Mouse (Mus musculus): ENCODE data around the gene Neurod1. TPM values are rescaled to one million over a fixed set of nuclear protein-coding genes. Genes with fewer than 3 reads are reported as not detected.

Neurod1 gene
- polyA plus RNA-seq, 1 experiment from 2014 or later = 4.7 TPM

DNA sequence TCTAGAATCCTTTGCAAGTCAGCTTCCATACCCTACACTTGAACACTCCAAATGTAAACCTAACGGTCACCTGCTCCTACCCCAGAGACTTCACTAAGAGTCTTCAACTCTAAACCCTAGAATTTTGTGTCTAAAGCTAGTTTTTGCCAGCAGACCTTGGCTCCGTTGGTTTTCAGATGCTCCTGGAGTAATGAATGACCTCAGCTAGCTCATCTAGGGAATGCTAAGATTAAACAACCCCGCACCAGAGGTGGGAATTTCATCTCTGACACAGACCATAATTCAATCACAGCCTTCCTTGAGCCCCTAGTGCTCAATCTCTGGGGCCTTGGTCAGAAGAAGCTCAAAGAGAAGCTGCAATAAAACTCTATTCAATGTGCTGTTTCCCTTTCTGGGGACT lies 883 bp upstream of the Neurod1 start:
- 64% methylated on average over 3 of the region's 3 CpGs for WGBS
- Histone ChIP-seq H3K4me2 (replicated peaks) (no peak overlapping the region), H3K36me3 (no peaks in the 10 kb centered on the region), H3K4me3 (replicated peaks) (no peak overlapping the region), H3K4me1 (peaks cover 19% of the 10 kb centered on the region), H3K9me3 (replicated peaks) (no peaks in the 10 kb centered on the region), H3K9ac (no peak overlapping the region), H3K27ac (replicated peaks) (no peak overlapping the region), H3K27me3 (peaks cover 79% of the 10 kb centered on the region)
- no peak for ATAC-seq (ENCODE audit: insufficient number of reproducible peaks, low FRiP score, low TSS enrichment, low read depth)

DNA sequence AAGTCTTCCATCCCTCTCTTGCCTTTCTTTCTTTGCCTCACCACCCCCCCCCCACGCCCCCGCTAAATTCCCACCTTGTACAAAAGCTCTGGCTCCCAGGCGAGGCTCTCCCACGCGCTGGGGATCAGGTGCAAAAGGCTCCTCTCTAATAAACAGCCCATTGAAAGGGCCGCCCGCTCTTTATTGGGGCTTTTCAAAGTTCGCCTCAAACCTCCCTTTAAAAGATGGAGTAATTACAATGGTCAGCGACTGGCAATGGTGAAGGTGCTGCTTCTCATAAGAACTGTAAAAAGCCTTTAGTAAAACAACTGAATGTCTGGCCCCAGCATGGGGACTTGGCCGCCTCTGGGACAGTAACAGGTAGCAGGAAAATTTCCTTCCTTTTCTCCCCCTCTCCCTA lies 905 bp downstream of the Neurod1 start:
- Histone ChIP-seq H3K9me3 (replicated peaks) (no peaks in the 10 kb centered on the region), H3K4me1 (peaks cover 19% of the 10 kb centered on the region), H3K4me3 (replicated peaks) (no peak overlapping the region), H3K4me2 (replicated peaks) (no peak overlapping the region), H3K27me3 (peaks cover 78% of the 10 kb centered on the region), H3K9ac (no peak overlapping the region), H3K27ac (replicated peaks) (no peak overlapping the region), H3K36me3 (no peaks in the 10 kb centered on the region)
- ATAC-seq (ENCODE audit: insufficient number of reproducible peaks, low FRiP score, low TSS enrichment, low read depth) = no peak
- WGBS = 5% methylated on average over 10 of the region's 10 CpGs

DNA sequence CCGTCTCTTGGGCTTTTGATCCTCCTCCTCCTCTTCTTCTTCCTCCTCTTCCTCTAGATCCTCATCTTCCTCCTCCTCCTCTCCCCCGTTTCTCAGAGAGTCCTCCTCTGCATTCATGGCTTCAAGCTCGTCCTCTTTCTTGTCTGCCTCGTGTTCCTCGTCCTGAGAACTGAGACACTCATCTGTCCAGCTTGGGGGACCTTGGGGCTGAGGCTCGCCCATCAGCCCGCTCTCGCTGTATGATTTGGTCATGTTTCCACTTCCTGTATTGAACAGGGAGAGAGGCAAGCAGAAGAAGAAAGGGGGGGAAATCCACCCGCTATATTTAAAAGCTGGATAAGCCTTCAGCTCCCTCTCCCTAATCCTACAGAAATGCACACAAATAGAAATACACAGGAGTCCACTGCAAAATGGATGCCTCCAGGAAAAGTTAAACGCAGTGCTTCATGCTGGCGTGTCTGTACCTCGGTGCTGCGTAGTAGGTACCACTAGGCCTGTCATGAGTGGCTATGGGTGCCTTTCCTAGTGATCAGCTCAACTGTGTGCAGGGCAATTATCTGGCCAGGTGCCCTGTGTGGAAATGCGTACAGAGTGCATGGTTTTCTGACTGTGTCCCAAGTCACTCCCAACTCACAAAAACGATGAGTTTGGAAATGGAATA lies 1.6 kb downstream of the Neurod1 start:
- Histone ChIP-seq H3K9ac (no peak overlapping the region), H3K36me3 (no peaks in the 10 kb centered on the region), H3K4me1 (peaks cover 19% of the 10 kb centered on the region), H3K9me3 (replicated peaks) (no peaks in the 10 kb centered on the region), H3K27ac (replicated peaks) (no peak overlapping the region), H3K4me3 (replicated peaks) (peak overlapping the region; percentile 43; the same call in 1 of the 2 replicates), H3K4me2 (replicated peaks) (peak overlapping the region; percentile 93; the same call in 1 of the 2 replicates), H3K27me3 (peaks cover 70% of the 10 kb centered on the region)
- no peak for ATAC-seq (ENCODE audit: insufficient number of reproducible peaks, low FRiP score, low TSS enrichment, low read depth)
- 13% methylated on average over 15 of the region's 15 CpGs for WGBS

DNA sequence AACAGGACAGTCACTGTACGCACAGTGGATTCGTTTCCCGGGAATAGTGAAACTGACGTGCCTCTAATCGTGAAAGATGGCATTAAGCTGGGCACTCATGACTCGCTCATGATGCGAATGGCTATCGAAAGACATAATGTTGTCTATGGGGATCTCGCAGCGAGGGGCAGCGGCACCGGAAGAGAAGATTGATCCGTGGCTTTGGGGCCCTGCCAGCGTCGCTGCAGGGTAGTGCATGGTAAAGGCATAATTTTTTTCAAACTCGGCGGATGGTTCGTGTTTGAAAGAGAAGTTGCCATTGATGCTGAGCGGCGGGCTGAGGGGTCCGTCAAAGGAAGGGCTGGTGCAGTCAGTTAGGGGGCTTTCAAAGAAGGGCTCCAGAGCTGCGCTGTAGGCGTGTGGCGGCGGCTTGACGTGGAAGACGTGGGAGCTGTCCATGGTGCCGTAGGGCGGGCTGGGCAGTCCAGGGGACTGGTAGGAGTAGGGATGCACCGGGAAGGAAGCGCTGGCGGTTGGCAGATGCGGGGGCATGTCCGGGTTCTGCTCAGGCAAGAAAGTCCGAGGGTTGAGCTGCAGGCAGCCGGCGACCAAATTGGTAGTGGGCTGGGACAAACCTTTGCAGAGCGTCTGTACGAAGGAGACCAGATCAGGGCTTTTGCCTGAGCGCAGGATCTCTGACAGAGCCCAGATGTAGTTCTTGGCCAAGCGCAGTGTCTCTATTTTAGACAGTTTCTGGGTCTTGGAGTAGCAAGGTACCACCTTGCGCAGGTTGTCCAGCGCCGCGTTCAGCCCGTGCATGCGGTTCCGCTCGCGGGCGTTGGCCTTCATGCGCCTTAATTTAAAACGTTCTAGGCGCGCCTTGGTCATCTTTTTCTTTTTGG lies 2.4 kb downstream of the Neurod1 start:
- WGBS = 3% methylated on average over 55 of the region's 55 CpGs
- Histone ChIP-seq H3K4me2 (replicated peaks) (peak overlapping the region; percentile 93), H3K27me3 (peaks cover 63% of the 10 kb centered on the region), H3K4me1 (peaks cover 16% of the 10 kb centered on the region), H3K4me3 (replicated peaks) (peak overlapping the region; percentile 43), H3K27ac (replicated peaks) (no peak overlapping the region), H3K9me3 (replicated peaks) (no peaks in the 10 kb centered on the region), H3K9ac (no peak overlapping the region), H3K36me3 (no peaks in the 10 kb centered on the region)
- peak; percentile 69 for ATAC-seq (ENCODE audit: insufficient number of reproducible peaks, low FRiP score, low TSS enrichment, low read depth)

DNA sequence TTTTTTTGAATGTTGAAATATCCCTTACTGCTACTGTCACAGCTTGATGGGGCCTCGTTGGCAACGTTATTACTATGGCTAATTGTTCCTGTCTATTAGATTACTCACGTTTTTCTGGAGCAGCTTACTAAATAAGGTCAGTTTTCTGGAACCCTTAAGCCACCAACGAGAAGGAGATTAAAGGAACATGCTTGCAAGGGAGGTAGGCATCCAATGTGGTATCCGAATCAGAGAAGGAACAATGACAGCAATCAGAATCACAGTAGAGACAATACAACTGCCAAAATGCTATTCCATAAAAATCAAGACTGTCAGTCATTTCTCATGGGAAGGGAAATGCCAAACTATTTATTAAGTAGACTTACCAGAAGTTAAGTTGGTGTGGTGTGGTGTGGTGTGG lies 5.1 kb downstream of the Neurod1 start:
- no peak overlapping the region for H3K4me3 ChIP-seq (replicated peaks)
- no peaks in the 10 kb centered on the region for H3K36me3 ChIP-seq
- ATAC-seq (ENCODE audit: insufficient number of reproducible peaks, low FRiP score, low TSS enrichment, low read depth) = no peak
- H3K4me1 ChIP-seq = peaks cover 7% of the 10 kb centered on the region
- no peak overlapping the region for H3K27ac ChIP-seq (replicated peaks)
- no peak overlapping the region for H3K4me2 ChIP-seq (replicated peaks)
- peaks cover 36% of the 10 kb centered on the region for H3K27me3 ChIP-seq
- no peak overlapping the region for H3K9ac ChIP-seq
- no peaks in the 10 kb centered on the region for H3K9me3 ChIP-seq (replicated peaks)
- 38% methylated on average over 5 of the region's 5 CpGs for WGBS

DNA sequence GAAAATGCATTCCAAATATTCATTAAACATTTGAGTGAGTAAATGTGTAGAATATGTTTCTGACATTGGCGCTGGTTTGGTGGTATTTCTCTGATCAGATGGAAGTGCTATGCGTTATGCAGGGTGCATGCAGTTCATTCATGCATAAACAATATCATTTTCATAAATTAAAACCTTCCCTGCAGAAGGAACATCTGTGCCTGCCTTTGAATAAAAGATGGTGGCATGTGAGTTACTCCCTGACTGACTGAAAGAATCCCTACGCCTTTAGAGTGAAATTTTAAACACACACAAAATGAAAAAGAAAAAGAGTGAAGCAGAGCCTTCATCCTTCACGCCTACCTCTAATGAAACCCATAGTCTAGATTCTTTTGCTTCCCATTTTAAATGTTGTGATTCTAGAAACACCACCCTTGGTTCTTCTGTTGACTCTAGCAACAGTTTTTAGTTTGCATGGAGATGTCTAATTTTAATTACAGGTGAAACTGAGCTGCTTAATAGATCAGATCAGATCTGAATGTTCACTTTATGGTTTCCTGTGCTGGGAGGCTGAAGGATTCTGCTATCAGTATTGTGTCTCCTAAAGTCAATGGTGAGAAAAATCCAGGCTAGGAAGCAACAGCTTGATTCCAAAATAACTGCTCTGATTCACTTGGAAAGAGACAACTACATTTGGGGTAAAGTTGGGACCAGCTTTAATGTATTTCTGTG lies 5.7 kb downstream of the Neurod1 start:
- no peak overlapping the region for H3K27ac ChIP-seq (replicated peaks)
- no peak overlapping the region for H3K4me3 ChIP-seq (replicated peaks)
- peaks cover 6% of the 10 kb centered on the region for H3K4me1 ChIP-seq
- no peak overlapping the region for H3K9ac ChIP-seq
- H3K27me3 ChIP-seq = peaks cover 30% of the 10 kb centered on the region
- no peaks in the 10 kb centered on the region for H3K9me3 ChIP-seq (replicated peaks)
- no peak overlapping the region for H3K4me2 ChIP-seq (replicated peaks)
- ATAC-seq (ENCODE audit: insufficient number of reproducible peaks, low FRiP score, low TSS enrichment, low read depth) = no peak
- H3K36me3 ChIP-seq = no peaks in the 10 kb centered on the region
- 46% methylated on average over 4 of the region's 4 CpGs for WGBS

DNA sequence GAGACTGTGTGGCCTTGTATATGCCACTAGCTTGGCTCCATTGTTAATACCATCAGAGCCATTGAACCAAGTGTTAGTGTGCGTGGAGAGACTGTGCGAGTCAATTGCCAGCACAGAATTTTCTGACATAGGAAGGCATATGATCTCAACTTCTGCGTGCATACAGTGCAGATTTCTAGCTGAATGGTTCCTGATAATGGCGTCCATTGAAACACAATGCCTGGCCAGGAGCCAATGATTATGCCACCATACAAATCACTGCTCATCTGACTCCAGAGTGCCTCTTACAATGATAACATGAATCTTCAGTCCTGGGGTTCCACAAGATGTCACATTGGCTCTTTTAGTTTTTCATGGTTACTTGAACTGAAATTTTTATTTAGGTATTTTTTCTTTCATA lies 7.2 kb downstream of the Neurod1 start:
- WGBS = 66% methylated on average over 4 of the region's 4 CpGs
- Histone ChIP-seq H3K9me3 (replicated peaks) (no peaks in the 10 kb centered on the region), H3K36me3 (no peaks in the 10 kb centered on the region), H3K4me2 (replicated peaks) (no peak overlapping the region), H3K4me3 (replicated peaks) (no peak overlapping the region), H3K27ac (replicated peaks) (no peak overlapping the region), H3K27me3 (peaks cover 15% of the 10 kb centered on the region), H3K4me1 (peaks cover 2% of the 10 kb centered on the region), H3K9ac (no peak overlapping the region)
- ATAC-seq (ENCODE audit: insufficient number of reproducible peaks, low FRiP score, low TSS enrichment, low read depth) = no peak

DNA sequence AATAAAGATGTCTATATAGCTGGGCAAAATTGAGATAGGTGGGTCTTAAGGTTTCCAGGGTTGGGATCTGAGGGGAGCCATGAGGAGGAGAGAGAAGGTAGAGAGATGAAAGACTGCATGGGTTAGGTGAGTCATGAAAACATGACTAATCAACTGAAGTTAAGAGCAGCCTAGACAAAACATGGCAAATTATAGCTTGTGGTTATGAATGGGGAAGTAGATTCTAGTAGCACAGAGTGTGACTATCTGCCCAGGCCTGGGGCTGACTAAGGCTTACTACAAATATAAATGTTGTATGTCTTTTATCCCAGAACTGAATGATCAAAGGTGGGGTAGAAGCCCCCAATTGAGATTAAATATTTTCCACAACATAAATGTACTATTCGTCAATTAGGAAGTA lies 9.4 kb downstream of the Neurod1 start:
- H3K4me1 ChIP-seq = no peaks in the 10 kb centered on the region
- H3K4me2 ChIP-seq (replicated peaks) = no peak overlapping the region
- 78% methylated on average over 1 of the region's 1 CpGs for WGBS

DNA sequence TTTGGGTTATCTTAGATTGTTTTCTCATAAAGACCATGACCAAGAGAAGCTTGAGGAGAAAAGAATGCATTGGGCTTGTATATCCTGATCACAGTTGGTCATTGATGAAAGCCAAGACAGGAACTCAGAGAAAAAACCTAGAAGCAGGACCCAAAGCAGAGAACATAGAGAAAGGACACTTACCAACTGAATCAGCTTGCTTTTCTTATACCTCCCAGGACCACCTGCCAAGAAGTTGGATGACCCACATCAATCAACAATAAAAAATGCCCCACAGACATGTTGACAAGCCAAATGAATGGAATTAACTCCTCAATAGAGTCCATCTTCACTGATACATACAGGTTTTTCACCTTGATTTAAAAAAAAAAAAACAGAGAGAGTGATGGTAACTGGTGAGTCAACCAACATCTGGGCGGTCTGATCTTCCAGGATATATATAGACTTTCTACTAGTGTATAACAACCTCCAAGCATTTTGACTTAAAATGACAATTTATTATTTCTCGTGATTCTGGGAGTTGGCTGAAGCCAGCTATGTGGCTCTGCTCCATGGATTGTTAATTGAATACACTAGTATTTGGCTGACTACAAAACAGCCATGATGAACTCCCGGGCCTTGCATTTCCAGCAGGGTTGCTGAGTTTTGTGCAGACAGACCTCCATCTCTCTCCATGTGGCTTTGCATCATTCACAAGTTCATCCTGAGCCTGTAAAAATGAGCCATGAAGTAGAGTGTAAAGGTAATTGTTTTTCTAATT lies 12.5 kb downstream of the Neurod1 start:
- WGBS = 74% methylated on average over 3 of the region's 3 CpGs
- H3K4me1 ChIP-seq = no peaks in the 10 kb centered on the region
- H3K4me3 ChIP-seq (replicated peaks) = no peak overlapping the region
- H3K36me3 ChIP-seq = no peaks in the 10 kb centered on the region
- ATAC-seq (ENCODE audit: insufficient number of reproducible peaks, low FRiP score, low TSS enrichment, low read depth) = no peak
- no peak overlapping the region for H3K9ac ChIP-seq
- no peak overlapping the region for H3K4me2 ChIP-seq (replicated peaks)
- H3K27me3 ChIP-seq = no peaks in the 10 kb centered on the region
- no peak overlapping the region for H3K27ac ChIP-seq (replicated peaks)
- no peaks in the 10 kb centered on the region for H3K9me3 ChIP-seq (replicated peaks)

More for the DNA sequence above, 9.4 kb downstream of the Neurod1 start:
- Histone ChIP-seq H3K9ac (no peak overlapping the region), H3K36me3 (no peaks in the 10 kb centered on the region), H3K9me3 (replicated peaks) (no peaks in the 10 kb centered on the region), H3K4me3 (replicated peaks) (no peak overlapping the region), H3K27me3 (peaks cover 7% of the 10 kb centered on the region), H3K27ac (replicated peaks) (no peak overlapping the region)
- ATAC-seq (ENCODE audit: insufficient number of reproducible peaks, low FRiP score, low TSS enrichment, low read depth) = no peak

DNA sequence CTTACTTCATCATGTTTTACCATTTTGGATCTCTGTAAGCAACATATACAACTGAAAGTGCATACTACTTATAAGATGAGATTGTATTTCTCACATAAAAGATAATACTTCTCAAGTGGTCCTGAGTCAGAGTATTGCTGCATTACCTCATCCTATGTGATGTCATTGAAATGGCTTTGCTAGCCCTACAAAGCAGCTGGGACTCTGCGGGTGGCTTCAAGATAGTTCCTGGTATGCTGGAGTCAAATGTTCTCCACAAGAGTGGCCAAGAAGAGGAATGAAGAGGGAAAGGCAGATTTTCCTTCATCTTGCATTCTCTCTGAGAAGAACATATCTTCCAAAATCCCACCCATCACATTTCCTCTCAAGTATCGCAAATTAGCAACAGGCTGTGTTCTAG lies 13.2 kb downstream of the Neurod1 start:
- Histone ChIP-seq H3K9ac (no peak overlapping the region), H3K27ac (replicated peaks) (no peak overlapping the region), H3K4me1 (no peaks in the 10 kb centered on the region), H3K36me3 (no peaks in the 10 kb centered on the region), H3K9me3 (replicated peaks) (no peaks in the 10 kb centered on the region), H3K27me3 (no peaks in the 10 kb centered on the region), H3K4me2 (replicated peaks) (no peak overlapping the region), H3K4me3 (replicated peaks) (no peak overlapping the region)
- WGBS = 85% methylated on average over 2 of the region's 2 CpGs
- ATAC-seq (ENCODE audit: insufficient number of reproducible peaks, low FRiP score, low TSS enrichment, low read depth) = no peak

DNA sequence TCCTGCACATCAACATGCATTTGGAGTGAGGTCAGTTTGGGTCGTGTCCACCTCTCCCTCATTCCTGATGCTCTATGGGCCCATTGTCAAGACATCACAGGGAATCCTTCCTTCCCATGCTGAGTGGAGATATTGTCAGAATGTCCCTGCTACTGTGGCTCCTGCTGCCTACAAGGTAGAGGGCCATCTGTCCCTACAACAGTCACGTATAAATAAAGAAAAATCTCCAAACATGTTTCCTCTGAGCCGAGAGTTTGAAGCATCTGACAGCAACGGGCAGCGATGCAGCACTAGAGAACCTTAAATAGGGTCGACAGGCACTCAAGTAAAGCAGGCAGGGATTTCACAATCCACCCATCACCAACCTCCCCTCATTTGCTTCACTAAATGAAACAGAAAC lies 13.6 kb downstream of the Neurod1 start:
- Histone ChIP-seq H3K36me3 (no peaks in the 10 kb centered on the region), H3K4me2 (replicated peaks) (no peak overlapping the region), H3K27ac (replicated peaks) (no peak overlapping the region), H3K4me3 (replicated peaks) (no peak overlapping the region), H3K9me3 (replicated peaks) (no peaks in the 10 kb centered on the region), H3K9ac (no peak overlapping the region), H3K4me1 (no peaks in the 10 kb centered on the region), H3K27me3 (no peaks in the 10 kb centered on the region)
- WGBS = 76% methylated on average over 6 of the region's 6 CpGs
- no peak for ATAC-seq (ENCODE audit: insufficient number of reproducible peaks, low FRiP score, low TSS enrichment, low read depth)

All from embryonic facial prominence, embryonic 15.5 days (tissue).